Mouse (Mus musculus) stomach, postnatal 0 days (tissue): ENCODE measurements around the gene Dmrtc1b.

ENCODE experiments used
- CTCF ChIP-seq: IDR thresholded peaks from 2 replicates; pipeline ENCODE4 v1.5.1; 2016; ENCODE audit warnings: antibody characterized with exemption, low read depth, mild to moderate bottlenecking, moderate library complexity
- EP300 ChIP-seq: optimal IDR thresholded peaks from 2 replicates; pipeline ENCODE3; 2016; ENCODE audit warnings: antibody characterized with exemption

DNA sequence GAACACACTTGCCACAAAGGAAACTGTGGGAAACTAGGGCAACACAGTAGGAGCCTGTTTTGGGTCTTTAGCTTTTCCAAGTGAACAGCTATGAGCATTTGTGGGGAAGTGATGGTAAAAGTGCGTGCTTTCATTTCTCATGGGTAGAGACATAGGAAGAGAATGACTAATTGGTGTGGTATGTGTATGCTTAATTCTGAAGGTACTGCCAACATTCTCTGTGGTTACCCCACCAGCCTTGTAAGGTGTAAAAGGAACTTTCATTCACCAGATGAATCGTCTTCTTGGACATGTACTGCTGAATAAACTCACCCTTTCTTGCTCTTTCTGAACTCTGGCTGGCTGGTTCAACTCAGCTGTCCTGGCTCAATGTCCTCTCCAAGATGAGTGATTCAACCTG, 41.0 kb upstream of the Dmrtc1b start:
- TF ChIP-seq CTCF = no peak
- no peak for TF ChIP-seq EP300
